Mouse (Mus musculus): ENCODE measurements around the gene Relt.

Gene Relt

GRCm38 (mm10) chr7:100862828-100863638 lies at the start of gene Relt:
Gene Relt, minus strand, starts transcription at chr7:100863446.
- in situ Hi-C loops (cut with MboI, MseI) = no loop called here

- in situ Hi-C loops (cut with MboI, MseI) = no loop called here
Measured at GRCm38 (mm10) chr7:100911791-100912190, 48.5 kb upstream of the Relt start.

GRCm38 (mm10) chr7:100911246-100911770 lies 48.1 kb upstream of the Relt start:
- in situ Hi-C loops (cut with MboI, MseI) = no loop called here

- in situ Hi-C loops (cut with MboI, MseI) = no loop called here
Measured at GRCm38 (mm10) chr7:100908567-100908966, 45.3 kb upstream of the Relt start.

GRCm38 (mm10) chr7:100908061-100908460 lies 44.8 kb upstream of the Relt start:
- in situ Hi-C loops (cut with MboI, MseI) = no loop called here

- in situ Hi-C loops (cut with MboI, MseI) = no loop called here
Measured at GRCm38 (mm10) chr7:100907231-100907630, 44.0 kb upstream of the Relt start.

- in situ Hi-C loops (cut with MboI, MseI) = no loop called here
Measured at GRCm38 (mm10) chr7:100906029-100906789, 43.0 kb upstream of the Relt start.

- in situ Hi-C loops (cut with MboI, MseI) = no loop called here
Measured at GRCm38 (mm10) chr7:100905037-100905436, 41.8 kb upstream of the Relt start.

GRCm38 (mm10) chr7:100904612-100905011 lies 41.4 kb upstream of the Relt start:
- in situ Hi-C loops (cut with MboI, MseI) = no loop called here

GRCm38 (mm10) chr7:100902451-100903137 lies 39.3 kb upstream of the Relt start:
- in situ Hi-C loops (cut with MboI, MseI) = no loop called here

- in situ Hi-C loops (cut with MboI, MseI) = no loop called here
Measured at GRCm38 (mm10) chr7:100897828-100898227, 34.6 kb upstream of the Relt start.

- in situ Hi-C loops (cut with MboI, MseI) = no loop called here
Measured at GRCm38 (mm10) chr7:100894833-100895226, 31.6 kb upstream of the Relt start.

- in situ Hi-C loops (cut with MboI, MseI) = no loop called here
Measured at GRCm38 (mm10) chr7:100894057-100894832, 31.0 kb upstream of the Relt start.

- in situ Hi-C loops (cut with MboI, MseI) = no loop called here
Measured at GRCm38 (mm10) chr7:100893249-100894056, 30.2 kb upstream of the Relt start.

GRCm38 (mm10) chr7:100886535-100886934 lies 23.3 kb upstream of the Relt start:
- in situ Hi-C loops (cut with MboI, MseI) = no loop called here

GRCm38 (mm10) chr7:100884460-100884859 lies 21.2 kb upstream of the Relt start:
- in situ Hi-C loops (cut with MboI, MseI) = no loop called here

- in situ Hi-C loops (cut with MboI, MseI) = no loop called here
Measured at GRCm38 (mm10) chr7:100881950-100882349, 18.7 kb upstream of the Relt start.

GRCm38 (mm10) chr7:100881531-100881930 lies 18.3 kb upstream of the Relt start:
- in situ Hi-C loops (cut with MboI, MseI) = no loop called here

- in situ Hi-C loops (cut with MboI, MseI) = no loop called here
Measured at GRCm38 (mm10) chr7:100879595-100879994, 16.3 kb upstream of the Relt start.

GRCm38 (mm10) chr7:100876771-100877170 lies 13.5 kb upstream of the Relt start:
- in situ Hi-C loops (cut with MboI, MseI) = no loop called here
